Mouse (Mus musculus) T-helper 17 cell (primary cell): ENCODE measurements around the gene Zfyve21.

Experiments used
- in situ Hi-C, 2 experiments: fragments of 300-600 bp; cut with MboI, MseI; formaldehyde crosslinking; loops; 1 replicate in 1 of 2; 2 replicates in 1 of 2; pipeline ENCODE4 v1.15.1; 2025; ENCODE audit warnings: high pct_unique_total_duplicates in 2 of 2

Gene Zfyve21

GRCm38 (mm10) chr12:111833457-111833856 is 19.5 kb downstream of the Zfyve21 start:
- in situ Hi-C loops, result loop anchor here in 1 of 2 experiments (10.0 kb wide), 1 partner anchor 711 kb away; no protein-coding TSS in a partner anchor

- in situ Hi-C loops, result no loop called here
Observed at GRCm38 (mm10) chr12:111842565-111843433, 28.8 kb downstream of the Zfyve21 start.

- in situ Hi-C loops, result no loop called here
Observed at GRCm38 (mm10) chr12:111843470-111843869, 29.5 kb downstream of the Zfyve21 start.

- in situ Hi-C loops, result no loop called here
Observed at GRCm38 (mm10) chr12:111845953-111846352, 32.0 kb downstream of the Zfyve21 start.

DNA sequence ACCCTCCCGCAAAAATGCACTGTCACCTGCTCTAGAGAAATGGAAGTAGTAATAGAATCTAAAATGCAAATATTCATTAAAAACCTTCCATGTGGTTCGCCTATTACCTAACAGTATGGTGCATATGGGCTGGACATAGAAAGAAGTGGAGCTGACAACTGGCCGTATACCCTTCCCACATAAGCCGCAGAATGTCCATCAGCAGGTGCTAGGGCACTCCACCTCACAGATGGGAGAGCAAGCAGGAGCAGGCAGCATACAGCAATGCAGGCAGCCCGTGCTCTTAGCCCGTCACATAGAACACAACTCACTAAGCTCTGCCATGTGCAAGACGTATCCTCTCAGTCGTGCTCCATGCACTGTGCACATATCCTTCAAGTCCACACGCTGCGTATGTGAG is 32.8 kb downstream of the Zfyve21 start:
- in situ Hi-C loops, result no loop called here

DNA sequence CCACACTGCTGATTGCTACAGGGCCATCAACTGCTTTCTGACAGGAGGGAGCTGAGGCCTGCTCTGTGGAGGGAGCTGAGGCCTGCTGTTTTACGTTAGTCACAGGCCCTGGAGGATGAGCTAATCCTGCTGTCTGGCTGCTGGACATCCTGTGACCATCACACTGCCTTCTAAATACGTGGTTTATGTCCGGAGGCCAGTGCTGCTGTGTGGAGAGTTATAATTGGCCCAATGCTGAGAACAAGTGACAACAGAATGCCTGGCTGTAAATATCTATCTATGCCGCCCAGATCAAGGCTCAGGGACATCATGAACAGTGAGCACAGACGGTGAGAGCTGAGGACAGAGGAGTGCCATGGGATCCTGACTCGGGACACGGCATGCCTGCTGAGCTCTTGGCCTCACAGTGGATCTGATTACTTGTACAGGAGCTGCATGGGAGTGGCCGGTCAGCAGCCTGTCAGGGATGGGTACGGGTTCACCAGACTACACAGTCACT is 34.4 kb downstream of the Zfyve21 start:
- in situ Hi-C loops, result no loop called here

DNA sequence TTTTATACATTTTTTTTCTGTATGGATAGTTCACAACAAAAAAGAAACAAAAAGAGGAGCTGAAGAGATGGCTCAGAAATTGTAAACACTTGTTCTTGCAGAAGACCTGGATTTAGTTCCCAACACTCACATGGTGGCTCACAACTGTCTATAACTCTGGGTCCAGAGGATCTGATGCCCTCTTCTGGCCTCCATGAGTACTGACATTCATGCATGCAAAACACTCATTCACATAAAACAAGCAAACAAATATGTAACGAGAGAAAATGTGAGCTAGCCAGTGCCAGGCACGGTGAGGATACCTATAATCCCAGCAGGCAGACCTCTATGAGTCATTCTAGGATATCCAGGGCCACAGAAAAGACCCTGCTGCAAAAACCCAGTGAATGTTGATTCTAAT is 37.3 kb downstream of the Zfyve21 start:
- in situ Hi-C loops, result no loop called here

- in situ Hi-C loops, result no loop called here
Observed at GRCm38 (mm10) chr12:111851745-111852144, 37.8 kb downstream of the Zfyve21 start.

DNA sequence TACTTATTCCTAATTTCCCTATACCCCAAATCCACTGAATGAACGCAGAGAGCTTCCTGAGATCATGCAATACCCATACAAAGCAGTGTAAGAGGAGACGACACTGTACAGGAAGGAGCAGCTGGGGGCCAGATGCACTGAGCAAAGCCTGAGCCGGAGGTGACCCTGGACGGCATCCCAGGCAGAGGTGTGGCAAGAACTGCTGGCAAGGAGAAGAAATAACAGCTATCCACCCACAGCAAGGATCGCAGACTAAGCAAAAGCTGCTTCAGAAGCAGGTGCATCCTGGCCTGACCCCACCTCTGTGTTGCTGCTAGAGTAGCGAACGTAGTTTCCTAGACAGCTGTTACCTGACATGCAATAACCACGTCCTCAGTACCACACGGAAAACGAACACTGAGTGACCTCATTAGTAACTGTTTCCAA is 39.1 kb downstream of the Zfyve21 start:
- in situ Hi-C loops, result no loop called here

GRCm38 (mm10) chr12:111853546-111853945 is 39.6 kb downstream of the Zfyve21 start:
- in situ Hi-C loops, result no loop called here

GRCm38 (mm10) chr12:111855448-111855847 is 41.5 kb downstream of the Zfyve21 start:
- in situ Hi-C loops, result no loop called here

DNA sequence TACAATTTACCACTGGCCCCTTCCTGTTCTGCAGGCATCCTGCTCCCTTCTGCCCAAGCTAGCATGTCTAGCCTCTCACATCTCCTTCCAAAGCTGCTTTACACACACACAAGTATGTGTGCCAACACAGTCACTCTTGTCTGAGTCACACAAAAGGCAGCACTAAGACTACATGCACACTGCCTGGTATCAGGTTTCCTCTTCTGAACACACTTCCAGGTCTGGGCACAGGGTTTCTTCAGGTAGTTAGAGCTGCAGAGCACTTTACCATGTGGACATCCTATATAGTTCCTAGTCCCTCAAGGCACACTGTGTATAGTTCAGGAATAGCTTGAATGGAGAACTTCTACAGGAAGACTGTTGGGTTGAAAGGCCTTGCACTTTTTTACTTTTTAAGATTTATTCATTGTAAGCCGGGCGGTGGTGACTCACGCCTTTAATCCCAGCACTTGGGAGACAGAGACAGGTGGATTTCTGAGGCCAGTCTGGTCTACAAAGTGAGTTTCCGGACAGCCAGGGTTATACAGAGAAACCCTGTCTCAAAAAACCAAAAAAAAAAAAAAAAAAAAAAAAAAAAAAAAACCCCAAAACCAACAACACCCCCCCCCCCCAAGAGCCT is 50.3 kb downstream of the Zfyve21 start:
- in situ Hi-C loops, result no loop called here

GRCm38 (mm10) chr12:111869806-111870205 is 55.8 kb downstream of the Zfyve21 start:
- in situ Hi-C loops, result no loop called here

- in situ Hi-C loops, result no loop called here
Observed at GRCm38 (mm10) chr12:111870811-111871210, 56.8 kb downstream of the Zfyve21 start.

DNA sequence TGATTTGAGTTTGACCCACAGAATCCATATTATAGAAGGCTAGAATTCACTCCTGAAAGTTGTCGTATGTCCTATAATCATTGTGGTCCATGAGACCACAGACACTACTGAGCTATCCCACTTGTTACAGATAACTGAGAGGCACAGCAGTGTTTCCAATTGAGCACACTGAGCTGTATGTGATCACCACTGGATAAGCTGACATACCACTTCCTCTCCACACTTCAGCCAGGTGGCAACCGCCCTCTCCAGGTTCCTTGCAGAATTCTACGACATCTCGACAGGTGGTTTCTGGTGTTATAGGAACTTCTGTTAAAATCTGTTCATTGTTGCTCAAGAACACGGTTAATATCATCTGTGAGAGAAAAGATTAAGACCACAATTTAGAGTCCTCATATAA is 58.1 kb downstream of the Zfyve21 start:
- in situ Hi-C loops, result no loop called here

GRCm38 (mm10) chr12:111874601-111875140 is 60.7 kb downstream of the Zfyve21 start:
- in situ Hi-C loops, result loop anchor here in 1 of 2 experiments (5.0 kb wide), 1 partner anchor 78 kb away; no protein-coding TSS in a partner anchor

DNA sequence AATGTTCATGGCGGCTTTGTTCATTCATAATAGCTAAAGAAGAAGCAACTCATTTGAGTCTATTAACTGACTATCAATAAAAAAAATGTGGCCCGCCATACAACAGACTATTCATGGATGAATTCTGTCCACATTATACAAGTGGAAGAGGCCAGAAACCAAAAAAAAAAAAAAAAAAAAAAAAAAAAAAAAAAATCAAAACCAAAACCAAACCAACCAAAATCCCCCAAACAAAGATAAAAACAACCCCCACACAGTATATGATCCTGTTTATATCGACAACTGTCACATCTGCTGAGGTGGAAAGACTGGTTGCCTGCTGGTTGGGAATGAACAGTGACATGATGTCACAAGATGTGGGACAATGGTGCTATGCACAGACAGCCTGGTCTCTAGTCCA is 61.5 kb downstream of the Zfyve21 start:
- in situ Hi-C loops, result loop anchor here in 1 of 2 experiments (5.0 kb wide), 1 partner anchor 77 kb away; no protein-coding TSS in a partner anchor

- in situ Hi-C loops, result loop anchor here in 1 of 2 experiments (5.0 kb wide), 1 partner anchor 74 kb away; no protein-coding TSS in a partner anchor
Observed at GRCm38 (mm10) chr12:111878213-111878612, 64.2 kb downstream of the Zfyve21 start.
